Mouse (Mus musculus) brain, adult 2 months (tissue): ENCODE measurements at regions not wholly inside any gene's neighbourhood (a gene's known extent, or its start where the extent isn't known, plus 50 kb on each side); places are given as distances from the start of the nearest gene placed in this dataset.
"Not testable (repeated sequence)": the region's sequence is repeated elsewhere in the genome, so short reads cannot be mapped to it uniquely, and the experiment has no call there.

Source experiments
- DNase-seq: peaks from one replicate; pipeline ENCODE4 v3.0.0; 2011; ENCODE audit warnings: low read depth, low spot score

DNA sequence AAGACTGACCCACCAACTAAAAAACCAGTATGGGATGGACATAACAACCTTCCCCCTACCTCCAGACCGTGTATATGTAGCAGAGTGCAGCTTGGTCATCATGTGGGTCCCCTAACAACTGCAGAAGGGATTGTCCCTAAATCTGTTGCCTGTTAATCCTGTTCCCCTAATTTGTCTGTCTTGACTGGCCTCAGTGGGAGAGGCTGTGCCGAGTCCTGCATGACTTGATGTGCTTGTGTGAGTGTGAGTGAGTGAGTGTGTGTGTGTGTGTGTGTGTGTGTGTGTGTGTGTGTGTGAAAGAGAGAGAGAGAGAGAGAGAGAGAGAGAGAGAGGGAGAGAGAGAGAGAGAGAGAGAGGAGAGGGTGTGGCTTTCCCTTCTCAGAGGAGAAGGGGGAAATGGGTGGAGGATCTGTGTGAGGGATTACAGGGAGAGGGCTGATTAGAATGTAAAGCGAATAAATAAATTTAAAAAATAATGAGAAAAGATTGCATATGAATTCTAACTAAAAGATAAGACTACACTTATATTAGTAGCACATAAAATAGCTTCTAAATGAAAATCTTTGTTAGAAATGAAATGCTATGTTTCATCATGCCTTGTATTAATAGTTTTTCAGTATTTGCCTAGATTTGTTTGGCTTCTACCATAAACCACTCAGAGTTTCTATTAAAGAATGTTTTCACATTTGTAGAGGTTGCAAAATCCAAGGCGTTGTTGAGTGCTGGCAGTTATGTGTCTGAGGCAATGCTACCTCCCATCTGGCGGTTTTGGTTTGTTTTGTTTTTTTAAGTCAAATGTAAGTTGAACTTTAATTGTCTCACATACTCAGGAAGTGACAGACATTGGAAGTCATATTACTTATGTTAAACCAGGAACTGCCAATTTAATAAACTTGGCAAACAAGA lies 740.9 kb downstream of the Abca13 start:
- DNase-seq, result peak; percentile 4

DNA sequence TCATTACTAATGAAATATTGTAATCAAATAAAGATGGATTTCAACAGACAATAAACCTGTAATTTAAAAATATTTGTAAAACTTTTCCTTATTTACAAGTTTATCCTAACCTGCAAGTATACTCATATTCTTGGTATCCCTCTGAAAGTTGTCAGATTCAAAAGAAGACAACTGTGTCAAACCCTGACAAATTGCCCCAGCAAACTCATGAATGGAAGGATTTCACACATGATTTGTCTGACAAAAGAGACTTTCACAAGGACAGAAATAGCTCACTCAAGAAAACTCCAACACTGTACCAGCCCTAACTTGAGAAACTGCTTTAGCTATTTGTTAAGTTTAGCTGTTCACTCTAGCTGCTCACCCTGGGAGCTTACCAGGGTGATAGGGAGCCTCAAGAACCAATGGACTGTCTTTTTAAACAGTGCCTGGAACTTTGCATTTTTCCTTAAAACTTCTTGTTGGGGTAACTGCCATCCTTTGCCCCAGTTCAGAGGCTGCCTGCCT lies 771.0 kb downstream of the Abca13 start:
- no peak for DNase-seq

DNA sequence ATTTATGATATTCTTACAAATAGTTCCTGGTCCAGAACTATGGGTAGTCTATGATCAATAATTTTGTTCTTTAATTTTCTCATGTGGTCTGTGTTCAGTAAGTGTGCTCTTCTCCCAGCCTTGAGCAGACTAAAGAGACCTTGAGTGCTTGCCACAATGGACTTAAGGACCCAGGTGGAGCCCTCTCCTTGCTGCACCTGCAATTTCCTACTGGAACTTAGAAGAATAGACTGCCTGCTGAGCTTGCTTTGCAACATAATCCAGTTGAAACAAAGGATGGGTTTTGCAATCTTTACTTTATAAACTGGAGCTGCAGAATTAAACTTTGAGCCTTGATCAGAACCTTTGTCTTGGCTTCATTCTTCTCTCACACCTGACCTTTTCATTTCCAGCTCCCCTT lies 791.2 kb downstream of the Abca13 start:
- no peak for DNase-seq

DNA sequence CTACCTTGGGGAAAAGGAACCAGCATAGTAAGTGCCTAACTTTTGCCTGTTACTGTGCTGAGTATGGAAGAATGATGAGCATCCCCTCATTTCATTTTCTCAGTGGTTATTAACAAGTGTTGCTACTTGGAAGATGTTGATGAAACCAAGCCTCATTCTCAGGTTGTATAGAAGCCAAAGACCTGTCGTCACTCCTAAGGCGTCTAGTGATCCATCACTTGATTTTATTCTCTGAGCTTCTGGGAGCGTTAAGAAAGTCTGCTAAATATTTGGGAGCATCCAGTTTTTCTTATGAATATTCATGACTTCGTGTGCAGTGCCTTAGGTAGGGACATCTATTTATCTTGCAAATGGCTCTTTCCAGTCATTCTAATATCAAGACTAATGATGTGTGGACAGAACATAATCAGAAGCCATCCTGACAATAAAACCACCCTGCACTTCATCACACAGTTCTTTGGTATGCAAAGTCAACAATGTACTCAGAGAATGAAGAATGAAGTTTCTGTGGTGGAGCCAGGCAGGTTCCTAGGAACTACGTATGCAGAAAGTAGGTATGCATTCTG lies 802.9 kb downstream of the Abca13 start:
- DNase-seq, result no peak

DNA sequence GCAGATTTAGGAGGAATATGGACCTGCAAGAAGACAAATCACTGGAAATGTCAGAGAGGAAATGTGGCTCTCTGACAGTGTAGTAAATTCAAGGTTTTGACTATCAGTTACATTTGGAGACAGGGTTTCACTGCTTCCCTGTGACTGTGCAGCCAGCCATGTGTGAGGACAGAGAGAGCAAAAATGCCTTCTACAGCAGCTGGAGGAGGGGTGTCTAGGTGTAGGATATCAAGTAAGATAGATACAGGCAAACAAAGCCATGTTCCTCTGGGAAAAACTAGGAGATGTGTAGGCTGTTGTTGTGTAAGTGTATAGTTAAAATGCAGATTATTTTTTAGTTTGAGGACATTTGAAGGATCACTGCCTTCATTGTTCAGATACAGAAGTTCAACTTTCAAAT lies 803.6 kb downstream of the Abca13 start:
- DNase-seq, result no peak

DNA sequence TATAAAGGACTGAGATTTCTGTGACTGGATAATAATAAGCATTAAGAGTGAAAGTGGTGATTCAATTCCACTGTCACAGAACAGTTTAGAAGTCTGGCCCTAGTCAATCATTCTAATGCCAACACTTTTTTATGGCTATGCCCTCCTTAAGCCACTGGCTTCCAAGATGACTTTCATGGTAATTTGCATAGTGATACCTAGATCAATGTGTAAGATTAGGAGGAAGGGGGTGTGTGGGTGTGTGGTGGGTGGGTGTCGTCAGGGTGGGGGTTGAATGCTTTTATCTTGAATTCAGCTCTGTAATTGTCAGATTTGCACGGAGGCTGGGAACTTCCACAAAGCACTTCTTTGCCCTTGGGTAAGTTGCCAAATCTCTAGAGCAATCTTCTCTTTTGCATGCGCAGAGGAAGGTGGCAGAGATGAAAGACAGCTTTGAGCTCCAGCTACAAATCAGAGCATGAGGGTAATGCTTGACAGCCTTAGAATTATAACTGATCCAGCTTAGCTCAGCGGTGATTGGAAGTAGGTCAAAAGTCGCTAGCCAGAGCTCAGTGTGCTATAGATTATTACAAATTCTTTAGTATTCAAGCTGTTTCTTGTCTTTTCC lies 805.9 kb downstream of the Abca13 start:
- DNase-seq, result peak; percentile 60

DNA sequence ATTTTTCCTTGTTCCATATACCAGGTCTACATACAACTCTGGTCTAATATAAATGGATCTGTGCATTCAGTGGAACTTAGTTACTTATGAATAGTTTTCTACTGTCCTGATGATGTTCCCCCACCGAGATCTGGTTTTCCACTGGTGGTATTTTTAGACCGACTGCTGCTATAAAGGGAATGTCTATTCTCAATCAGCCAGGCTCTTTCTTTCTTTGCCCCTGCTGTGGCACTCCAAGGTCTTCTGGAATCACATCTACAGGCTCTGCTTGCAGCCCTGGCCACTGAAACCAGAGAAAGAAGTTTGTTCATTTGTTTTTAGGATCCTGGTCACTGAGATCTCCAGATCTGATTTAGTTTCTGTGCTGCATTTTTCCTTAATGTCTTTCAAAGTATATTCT lies 810.4 kb downstream of the Abca13 start:
- DNase-seq, result peak; percentile 24

DNA sequence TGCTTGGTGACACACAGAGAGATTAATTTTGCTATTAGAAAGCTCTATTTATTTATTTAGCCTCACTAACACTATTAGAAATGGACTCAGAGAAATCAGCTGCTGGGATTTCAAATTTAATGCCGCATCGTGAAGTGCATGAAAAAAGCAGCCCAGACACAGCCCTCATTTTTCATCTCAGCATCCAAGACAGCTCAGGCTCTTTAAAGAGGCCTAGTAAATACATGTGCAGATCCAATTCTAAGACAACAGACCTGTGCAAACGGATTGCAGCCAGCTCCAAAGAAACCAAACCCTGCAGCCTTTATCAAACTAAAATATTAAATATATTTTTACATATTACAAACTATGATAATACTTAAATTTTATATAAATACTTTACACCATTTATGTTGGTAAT lies 815.1 kb downstream of the Abca13 start:
- no peak for DNase-seq

DNA sequence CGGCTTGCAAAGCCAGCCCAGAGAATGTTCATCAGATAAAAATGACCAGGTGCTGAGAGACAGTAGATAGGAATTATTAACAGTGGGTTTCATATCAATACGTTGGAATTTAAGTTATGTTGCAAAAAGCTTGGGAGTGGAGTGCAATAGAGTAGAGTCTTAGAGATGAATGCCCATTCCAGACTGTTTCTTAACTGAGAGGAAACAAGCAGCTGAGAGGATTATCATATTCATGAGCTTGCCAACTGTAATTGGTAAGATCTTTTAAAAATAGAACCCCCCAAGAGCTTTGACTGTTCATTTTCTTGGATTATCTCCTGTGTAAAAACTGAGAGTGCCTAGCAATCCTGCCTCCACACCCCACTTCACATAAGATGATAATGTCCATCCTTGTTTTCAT lies 854.9 kb downstream of the Abca13 start:
- DNase-seq, result peak; percentile 19

DNA sequence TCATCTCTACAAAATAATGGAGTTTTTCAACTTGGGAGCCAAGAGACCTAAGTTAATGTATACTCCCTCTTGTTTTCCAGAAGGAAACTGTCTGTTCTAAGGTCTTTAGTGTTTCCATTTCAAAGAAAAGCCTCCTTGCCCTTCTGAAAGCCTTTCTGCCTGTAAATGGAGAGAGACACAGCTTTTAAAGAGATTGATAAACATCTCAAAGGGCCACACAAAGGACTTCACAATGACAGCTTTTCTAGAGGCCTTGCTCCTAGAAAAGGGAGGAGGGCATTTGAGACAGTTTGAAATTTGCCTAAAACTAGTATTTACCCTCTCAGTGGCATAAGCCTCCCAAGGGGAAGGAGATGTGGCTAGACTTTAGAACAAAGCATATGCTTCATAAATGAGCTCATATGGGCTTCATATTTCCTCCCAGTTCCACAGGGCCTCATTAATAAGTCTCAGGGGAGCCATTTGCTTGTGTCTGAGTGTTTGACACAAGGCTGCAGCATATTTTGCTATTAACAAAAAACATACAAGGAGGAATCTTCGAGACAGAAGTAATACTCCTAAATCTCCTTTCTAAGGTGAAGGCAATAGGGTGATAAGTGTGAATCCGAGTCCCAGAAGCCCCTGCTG lies 860.0 kb downstream of the Abca13 start:
- no peak for DNase-seq

DNA sequence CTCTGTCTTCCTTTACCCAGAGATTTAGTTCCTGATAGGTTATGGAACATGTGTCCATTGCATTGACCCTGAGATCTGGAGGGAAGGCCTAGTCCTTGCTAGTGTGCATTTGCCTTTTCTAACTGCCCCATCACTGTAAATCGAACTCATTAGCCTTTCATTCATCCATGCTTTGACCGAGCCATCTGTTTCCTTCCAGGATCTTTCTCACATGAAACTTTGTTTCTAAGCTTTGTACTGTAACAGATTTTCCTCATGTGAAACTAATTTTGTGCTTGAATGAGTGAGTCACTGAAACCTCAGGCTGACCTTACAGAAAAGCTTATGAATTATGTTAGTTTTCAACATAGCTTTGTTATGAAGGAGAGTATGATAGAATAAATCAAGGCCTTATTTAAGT lies 880.1 kb downstream of the Abca13 start:
- DNase-seq, result no peak

DNA sequence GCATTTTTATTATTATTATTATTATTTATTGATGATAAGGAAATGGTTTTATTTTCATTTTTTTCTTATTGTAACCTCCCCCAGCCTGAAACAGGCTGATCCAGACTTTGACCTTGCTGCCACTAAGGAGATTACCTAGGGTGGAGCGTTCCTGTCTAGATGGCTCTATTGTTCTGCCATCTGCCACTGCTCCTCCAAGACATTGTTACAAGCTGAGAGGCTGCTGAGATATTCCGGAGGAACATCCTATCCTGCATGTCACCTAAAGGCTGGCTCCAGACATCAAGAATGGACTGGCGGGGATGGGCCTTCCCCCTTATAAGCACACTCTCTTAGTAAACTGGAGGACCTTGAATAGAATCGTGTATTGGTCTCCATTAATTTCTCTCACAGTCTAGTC lies 896.2 kb downstream of the Abca13 start:
- DNase-seq, result no peak

DNA sequence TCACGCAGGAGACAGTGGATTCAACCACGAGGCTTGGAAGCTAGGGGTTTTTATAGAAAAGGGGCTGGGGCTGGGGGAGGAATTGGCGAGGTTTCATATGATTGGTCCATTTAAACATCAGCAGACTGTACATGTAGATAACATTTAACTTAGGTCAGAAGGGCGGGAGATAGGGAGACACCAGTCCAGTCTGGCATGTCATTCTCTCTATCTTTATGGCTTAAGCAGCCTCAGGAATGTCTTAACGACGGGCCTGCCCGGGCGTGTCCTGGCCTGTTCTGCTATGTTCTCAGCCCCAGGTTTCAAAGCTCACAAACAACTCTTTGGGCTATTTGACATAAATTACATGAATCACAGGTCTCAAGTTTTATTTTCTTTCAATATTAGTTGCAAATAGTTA lies 910.6 kb downstream of the Abca13 start:
- DNase-seq, result not testable (repeated sequence)

DNA sequence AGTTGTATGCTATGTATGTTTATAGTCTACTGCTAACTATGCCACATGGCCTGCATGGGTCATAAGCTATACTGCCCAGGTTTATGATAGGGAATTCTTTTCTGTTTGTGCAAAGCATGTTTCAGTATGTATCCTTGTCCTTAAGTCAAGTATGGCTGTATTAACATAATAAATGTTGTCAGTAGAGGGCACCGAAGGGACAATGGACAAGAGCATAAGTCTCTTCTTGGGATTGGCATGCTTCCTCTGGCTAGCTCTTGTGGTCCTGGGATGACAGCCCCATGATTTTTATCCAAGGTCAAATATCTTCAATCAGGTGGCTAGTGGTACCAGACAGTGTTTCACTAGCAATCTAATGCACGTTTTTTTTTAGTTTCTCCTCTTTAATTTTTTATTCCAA lies 913.3 kb downstream of the Abca13 start:
- peak; percentile 9 for DNase-seq

DNA sequence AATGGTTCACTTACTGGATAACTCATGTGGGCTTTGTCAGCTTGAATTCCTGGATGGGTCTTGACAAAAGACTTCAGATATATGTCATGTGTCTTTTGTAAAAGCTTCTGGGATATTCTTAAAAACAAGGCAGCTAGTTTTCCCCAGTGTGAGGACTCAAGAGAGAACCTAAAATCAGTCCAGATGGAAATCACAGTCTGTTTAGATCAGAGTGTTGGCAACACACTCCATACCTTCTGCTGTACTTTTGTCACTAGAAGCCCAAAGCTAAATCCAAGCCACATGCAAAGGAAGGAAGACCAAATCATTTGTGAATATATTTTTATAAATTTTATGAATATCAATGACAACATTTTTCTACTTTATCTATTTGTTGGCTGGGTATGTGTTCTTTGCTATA lies 950.4 kb downstream of the Abca13 start:
- peak; percentile 20 for DNase-seq

DNA sequence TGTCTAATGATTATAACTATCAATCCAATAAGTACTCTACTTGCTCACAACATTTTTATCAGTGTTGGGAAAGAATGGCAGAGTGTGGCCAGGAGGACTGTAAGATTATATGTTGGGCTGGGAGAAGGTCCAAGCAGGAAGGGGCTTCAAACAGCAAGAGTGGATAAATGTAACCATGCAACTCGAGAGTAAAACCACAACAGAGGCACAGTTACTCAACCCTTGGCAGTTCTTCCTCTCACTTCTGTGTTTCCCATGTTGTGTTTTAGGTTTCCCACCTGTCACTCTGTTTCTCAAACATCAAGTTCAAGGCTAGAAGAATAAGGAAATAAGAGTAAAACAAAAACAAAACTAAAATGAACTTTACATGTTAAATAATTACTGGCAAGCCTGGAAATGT lies 957.4 kb downstream of the Abca13 start:
- DNase-seq, result no peak

DNA sequence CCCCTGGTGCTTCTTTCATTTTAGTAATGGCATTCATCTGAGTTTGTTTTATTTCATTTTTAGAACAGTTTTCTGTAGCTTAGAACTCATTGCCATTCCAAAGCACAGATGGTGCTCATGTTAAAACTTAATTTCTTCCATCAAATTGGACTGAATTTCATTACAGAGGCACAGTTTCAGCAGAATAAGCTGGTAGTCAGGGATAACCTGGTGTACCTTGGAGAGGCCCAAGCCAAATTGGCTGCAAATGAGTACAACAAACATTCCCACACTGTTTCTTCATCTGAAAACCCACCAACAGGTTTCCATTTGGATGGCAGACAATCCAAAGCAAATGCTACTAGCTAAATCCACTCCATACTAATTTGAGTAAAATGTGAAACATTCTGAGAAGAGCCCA lies 960.2 kb upstream of the Vwc2 start:
- DNase-seq, result peak; percentile 51

DNA sequence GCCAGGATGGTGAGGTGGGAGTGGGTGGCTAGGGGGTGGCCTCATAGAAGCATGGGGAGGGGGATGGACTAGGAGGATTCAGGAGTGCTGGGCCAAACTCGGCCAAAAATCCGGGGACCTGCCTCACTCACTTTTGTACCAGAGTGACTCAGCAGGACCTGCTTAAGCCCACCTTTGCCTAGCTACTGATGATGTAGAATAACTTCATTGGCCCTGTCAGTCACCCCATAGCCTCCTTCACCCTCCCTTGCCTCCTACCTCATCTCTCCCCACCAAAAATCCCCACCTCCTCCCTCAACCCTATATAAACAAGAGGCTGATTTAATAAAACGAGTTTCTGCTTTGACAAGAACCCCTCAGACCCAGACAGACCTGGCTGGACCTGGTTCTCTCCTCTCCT lies 920.3 kb upstream of the Vwc2 start:
- no peak for DNase-seq

DNA sequence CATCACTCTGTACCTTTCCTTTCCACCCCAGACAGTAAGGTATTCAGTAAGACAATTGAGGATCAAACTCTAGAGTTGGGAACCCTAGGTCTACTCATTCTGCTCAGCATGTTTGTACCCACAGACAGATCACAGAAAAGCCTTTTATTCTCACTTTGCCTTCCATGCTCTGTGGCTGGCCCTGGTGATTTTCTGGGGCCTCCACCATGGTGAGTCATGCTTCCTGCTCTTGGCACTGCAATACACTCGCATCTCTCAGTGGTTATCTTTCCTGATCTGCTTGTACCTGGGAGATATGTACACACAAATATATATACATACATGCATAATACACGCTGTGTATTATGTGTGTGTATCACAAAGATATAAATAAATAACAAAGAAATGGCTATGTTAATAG lies 919.2 kb upstream of the Vwc2 start:
- DNase-seq, result no peak

DNA sequence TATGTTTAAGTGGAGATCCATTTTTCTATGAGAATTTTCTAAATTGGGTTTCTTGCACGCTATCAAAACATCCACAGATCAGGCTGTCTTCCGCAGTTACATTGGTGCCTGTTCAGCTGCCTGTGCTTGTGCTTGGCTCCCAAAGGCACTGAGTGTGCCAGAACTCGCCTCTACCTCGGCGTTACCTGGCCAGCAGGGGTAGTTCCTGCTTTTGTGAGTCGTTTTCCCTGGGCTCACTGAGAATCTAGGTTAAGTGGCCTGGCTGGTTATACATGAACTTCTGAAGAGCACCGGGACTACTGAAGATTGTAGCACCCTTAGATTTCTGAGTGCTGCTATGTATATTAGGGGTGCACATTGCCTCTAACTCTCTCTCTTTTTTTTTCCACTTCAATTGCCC lies 913.0 kb upstream of the Vwc2 start:
- DNase-seq, result no peak

DNA sequence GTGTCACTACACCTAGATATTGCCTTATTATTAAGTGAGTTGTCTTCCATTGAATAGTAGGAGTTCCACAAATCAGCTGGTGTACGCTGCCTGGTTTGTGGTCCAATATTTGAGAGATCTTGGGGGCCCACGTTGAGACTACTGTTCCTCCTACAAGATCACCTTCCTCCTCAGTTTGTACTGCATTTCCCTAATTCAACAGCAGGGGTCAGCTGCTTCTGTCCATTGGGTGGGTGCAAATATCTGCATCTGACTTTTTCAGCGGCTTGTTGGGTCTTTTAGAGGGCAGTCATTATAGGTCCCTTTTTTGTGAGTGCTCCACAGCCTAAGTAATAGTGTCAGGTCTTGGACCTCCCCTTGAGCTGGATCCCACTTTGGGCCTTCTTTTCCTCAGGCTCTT lies 908.8 kb upstream of the Vwc2 start:
- no peak for DNase-seq
